Mouse (Mus musculus): ENCODE measurements around the gene Adap1.

Adap1 gene

GRCm38 (mm10) chr5:139283460-139284180 lies 41.8 kb downstream of the Adap1 start:
- no peak for DNase-seq

- peak; percentile 89 for DNase-seq
Measured at GRCm38 (mm10) chr5:139282191-139282590, 43.2 kb downstream of the Adap1 start.

GRCm38 (mm10) chr5:139281373-139282112 lies 43.9 kb downstream of the Adap1 start:
- no peak for DNase-seq

- no peak for DNase-seq
Measured at GRCm38 (mm10) chr5:139277287-139277686, 48.1 kb downstream of the Adap1 start.

GRCm38 (mm10) chr5:139271994-139272554 lies 53.3 kb downstream of the Adap1 start:
- no peak for DNase-seq

- no peak for DNase-seq
Measured at GRCm38 (mm10) chr5:139270806-139271521, 54.5 kb downstream of the Adap1 start.

GRCm38 (mm10) chr5:139267661-139268060 lies 57.8 kb downstream of the Adap1 start:
- DNase-seq = no peak

GRCm38 (mm10) chr5:139261403-139261802 lies 64.0 kb downstream of the Adap1 start:
- DNase-seq = no peak

- DNase-seq = no peak
Measured at GRCm38 (mm10) chr5:139259853-139260252, 65.6 kb downstream of the Adap1 start.

- no peak for DNase-seq
Measured at GRCm38 (mm10) chr5:139258371-139259035, 66.9 kb downstream of the Adap1 start.

GRCm38 (mm10) chr5:139257818-139258217 lies 67.6 kb downstream of the Adap1 start:
- no peak for DNase-seq

GRCm38 (mm10) chr5:139257265-139257664 lies 68.2 kb downstream of the Adap1 start:
- DNase-seq = no peak

- peak in 1 of 2 experiments; percentile 11 for DNase-seq
Measured at GRCm38 (mm10) chr5:139256211-139256765, 69.1 kb downstream of the Adap1 start.

GRCm38 (mm10) chr5:139255777-139256176 lies 69.6 kb downstream of the Adap1 start:
- no peak for DNase-seq

- DNase-seq = no peak
Measured at GRCm38 (mm10) chr5:139254938-139255337, 70.5 kb downstream of the Adap1 start.

GRCm38 (mm10) chr5:139253301-139253741 lies 72.1 kb downstream of the Adap1 start:
- peak; percentile 22 to 33 for DNase-seq

- DNase-seq = no peak
Measured at GRCm38 (mm10) chr5:139252910-139253245, 72.5 kb downstream of the Adap1 start.

- peak; percentile 99 to 100 for DNase-seq
Measured at GRCm38 (mm10) chr5:139252081-139252909, 73.1 kb downstream of the Adap1 start, which contains the start of gene Get4. Gene Get4 (plus strand): TSS chr5:139252324.

GRCm38 (mm10) chr5:139251736-139252080 lies 73.7 kb downstream of the Adap1 start:
- DNase-seq = no peak

GRCm38 (mm10) chr5:139251279-139251678 lies 74.1 kb downstream of the Adap1 start:
- no peak for DNase-seq

GRCm38 (mm10) chr5:139248846-139249245 lies 76.6 kb downstream of the Adap1 start:
- no peak for DNase-seq
